Mouse (Mus musculus) thymus, adult 2 months (tissue): ENCODE measurements around the gene Gm3755. TPM values are rescaled to one million over a fixed set of nuclear protein-coding genes. Genes with fewer than 3 reads are reported as not detected.
"Not testable (repeated sequence)": the region's sequence is repeated elsewhere in the genome, so short reads cannot be mapped to it uniquely, and the experiment has no call there.

ENCODE experiments used
- DNase-seq: peaks from one replicate; pipeline ENCODE4 v3.0.0; 2021
- H3K27ac ChIP-seq: fragments of 200-500 bp; 2 replicates; pipeline ENCODE4 v1.5.1; 2012; ENCODE audit warnings: low read length, control low read depth; ENCODE audit not compliant: control insufficient read depth, insufficient read depth
- H3K27me3 ChIP-seq: fragments of 200-500 bp; 2 replicates; pipeline ENCODE4 v1.6.1; 2012; ENCODE audit warnings: mild to moderate bottlenecking, low read length, moderate library complexity, mixed read lengths; ENCODE audit not compliant: control insufficient read depth, insufficient read depth
- H3K36me3 ChIP-seq: fragments of 200-500 bp; 2 replicates; pipeline ENCODE4 v1.6.1; 2012; ENCODE audit warnings: mild to moderate bottlenecking, low read length, moderate library complexity; ENCODE audit not compliant: control insufficient read depth, insufficient read depth
- H3K4me1 ChIP-seq: fragments of 200-500 bp; replicated peaks from 2 replicates; pipeline ENCODE4 v1.6.1; 2012; ENCODE audit warnings: low read length; ENCODE audit not compliant: control insufficient read depth, insufficient read depth
- H3K4me3 ChIP-seq: fragments of 200-500 bp; 2 replicates; pipeline ENCODE4 v1.5.1; 2012; ENCODE audit warnings: mild to moderate bottlenecking, low read length, control low read depth, moderate library complexity; ENCODE audit not compliant: control insufficient read depth, insufficient read depth
- WGBS: fragments of 180-500 bp; shearing (Covaris S2); methylation state at CpG from one replicate; pipeline ENCODE4 v1.1.7; 2018; 5-methylcytosine and 5-hydroxymethylcytosine counted together
- polyA plus RNA-seq: library from polyadenylated mRNA; depleted of rRNA; stranded (reverse); fragments of >200 nt; gene quantifications from 2 replicates; pipeline ENCODE4 v1.2.3, GENCODE M21; 2012; rRNA removed

The Gm3755 gene
- not detected in 2 replicates for polyA plus RNA-seq

DNA sequence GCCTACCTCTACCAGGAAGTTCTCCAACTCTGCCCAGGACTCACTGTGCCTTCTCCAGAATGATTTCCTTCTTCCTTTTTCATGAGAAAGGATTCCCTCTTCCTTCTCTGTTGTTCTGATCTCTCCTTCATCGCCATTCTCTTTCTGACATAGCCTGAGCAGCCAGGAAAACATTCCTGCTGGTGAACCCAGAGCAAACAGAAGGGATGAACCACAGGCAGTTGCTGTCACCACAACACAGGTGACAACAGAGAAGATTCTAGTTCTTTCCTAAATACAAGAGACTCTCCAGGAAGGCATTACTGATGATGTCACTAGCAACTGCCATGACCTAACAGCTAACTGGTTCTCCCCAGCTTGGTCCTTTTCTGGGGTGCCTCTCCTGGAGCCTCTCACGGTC, at the start of gene Gm3755:
Gm3755 (minus strand) TSS at position 101 of the 400 bp plus-strand sequence.
- not testable (repeated sequence) for H3K36me3 ChIP-seq, DNase-seq, H3K27me3 ChIP-seq, H3K4me3 ChIP-seq, H3K4me1 ChIP-seq, H3K27ac ChIP-seq
- no CpG with 5 or more reads among the region's 2 CpGs for WGBS

DNA sequence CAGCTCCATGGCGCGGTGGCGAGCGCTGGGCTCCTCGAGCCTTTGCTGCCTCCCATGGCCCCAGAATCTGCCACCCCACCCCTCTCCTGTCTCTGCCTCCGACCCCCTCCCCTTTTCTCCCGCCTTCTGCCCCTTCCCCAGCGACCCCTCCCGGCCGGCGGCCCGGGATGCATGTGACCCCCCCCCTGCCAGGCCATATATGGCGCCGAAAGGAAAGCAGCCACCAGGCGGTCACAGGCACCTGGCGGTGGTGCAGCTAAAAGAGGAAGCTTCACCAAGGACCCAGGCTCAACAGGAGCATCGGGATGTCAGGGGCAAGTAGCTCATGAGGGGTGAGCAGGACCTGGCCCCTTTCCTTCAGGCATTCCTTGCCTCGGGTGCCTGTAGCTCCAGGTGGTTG, 38.0 kb upstream of the Gm3755 start:
- H3K4me1 ChIP-seq, H3K27ac ChIP-seq, H3K4me3 ChIP-seq, H3K36me3 ChIP-seq, DNase-seq, H3K27me3 ChIP-seq: not testable (repeated sequence)
- under 1% methylated on average over 13 of the region's 18 CpGs for WGBS

GRCm38 (mm10) chr14:7483662-7484061, 32.9 kb upstream of the Gm3755 start, which contains the start of gene Gm3752:
Gene Gm3752, minus strand, starts transcription at chr14:7483762.
- 85% methylated on average over 1 of the region's 3 CpGs for WGBS

DNA sequence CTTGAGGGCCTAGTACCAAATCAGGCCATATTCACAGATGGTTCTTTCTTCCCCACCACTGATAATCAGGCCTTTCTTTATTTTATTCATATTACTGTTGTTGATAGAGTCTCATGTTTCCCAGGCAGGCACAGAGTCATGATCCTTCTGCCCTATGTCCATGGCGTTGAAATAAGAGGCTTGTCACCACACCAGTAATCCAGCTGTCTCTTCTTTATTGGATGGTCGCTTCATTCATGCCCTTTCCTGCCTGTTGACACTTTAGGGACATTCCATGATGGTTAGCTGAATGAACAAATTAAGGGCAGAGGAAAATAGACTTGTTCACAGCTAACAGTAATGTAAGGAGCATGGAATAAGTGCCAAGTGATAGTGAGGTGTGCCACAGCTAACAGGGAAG, 28.2 kb downstream of the Gm3755 start:
- H3K27ac ChIP-seq, H3K4me3 ChIP-seq, H3K4me1 ChIP-seq, DNase-seq, H3K36me3 ChIP-seq, H3K27me3 ChIP-seq: not testable (repeated sequence)
- 82% methylated on average over 2 of the region's 2 CpGs for WGBS

More at GRCm38 (mm10) chr14:7483662-7484061, 32.9 kb upstream of the Gm3755 start, which contains the start of gene Gm3752:
- H3K4me1 ChIP-seq, H3K4me3 ChIP-seq, H3K27ac ChIP-seq, DNase-seq, H3K27me3 ChIP-seq, H3K36me3 ChIP-seq: not testable (repeated sequence)

Other genes starting within 250 kb of the Gm3755 start
- gene Gm3727, start 186.2 kb downstream of the Gm3755 start, polyA plus RNA-seq, result not detected in 2 replicates
- gene Gm3739, start 135.9 kb downstream of the Gm3755 start, polyA plus RNA-seq, result 0.24 and 0.57 TPM in 2 replicates
- gene Gm5797, start 118.5 kb downstream of the Gm3755 start, polyA plus RNA-seq, result not detected in 2 replicates
- gene Gm8374, start 85.8 kb downstream of the Gm3755 start, polyA plus RNA-seq, result not detected in 2 replicates
- gene Gm3752, start 32.8 kb upstream of the Gm3755 start, polyA plus RNA-seq, result not detected in 2 replicates
- gene Gm3558, start 117.6 kb upstream of the Gm3755 start, polyA plus RNA-seq, result 0.09 TPM in 1 of 2 replicates, not detected in the other
- not detected in 2 replicates for gene Gm10338, start 144.7 kb upstream of the Gm3755 start, polyA plus RNA-seq
- not detected in 2 replicates for gene Gm10128, start 193.1 kb upstream of the Gm3755 start, polyA plus RNA-seq